Mouse (Mus musculus) liver, embryonic 14.5 days (tissue): ENCODE measurements around the gene 4933424G06Rik. TPM values are rescaled to one million over a fixed set of nuclear protein-coding genes. Genes with fewer than 3 reads are reported as not detected.
A peak's percentile ranks its signal among the peaks of the same experiment; 100 is the strongest.

Experiments used
- ATAC-seq: fragments of 200-750 bp; cut with Nextera tagmentation; 2 replicates; pipeline ENCODE4 v1.8.0; 2017; ENCODE audit warnings: moderate number of reproducible peaks, mild to moderate bottlenecking, moderate library complexity; ENCODE audit not compliant: insufficient read depth
- DNase-seq, 3 experiments: peaks; one replicate each; pipeline ENCODE4 v3.0.0-alpha.2; 2012 to 2013; ENCODE audit warnings: low read depth in 3 of 3, low spot score in 3 of 3
- H3K27ac ChIP-seq: fragments of 300-500 bp; sonication (generic); 2 replicates; pipeline ENCODE4 v1.5.1; 2014; ENCODE audit warnings: moderate library complexity, mild to moderate bottlenecking, control low read depth, inconsistent platforms
- H3K27me3 ChIP-seq: fragments of 300-500 bp; sonication (generic); 2 replicates; pipeline ENCODE4 v1.6.1; 2014; ENCODE audit warnings: mild to moderate bottlenecking, low read length, moderate library complexity; ENCODE audit not compliant: control insufficient read depth, insufficient read depth
- H3K36me3 ChIP-seq: fragments of 300-500 bp; sonication (generic); replicated peaks from 2 replicates; pipeline ENCODE4 v1.6.1; 2014; ENCODE audit warnings: low read depth; ENCODE audit not compliant: control insufficient read depth, insufficient read depth
- H3K4me1 ChIP-seq, 2 experiments: fragments of 200-500 bp in 1 of 2; fragments of 300-500 bp in 1 of 2; sonication (generic) in 1 of 2; replicated peaks; 2 replicates each; pipeline ENCODE4 v1.6.1; 2012 to 2014; ENCODE audit warnings: antibody characterized with exemption in 1 of 2, inconsistent platforms in 1 of 2, low read length in 1 of 2; ENCODE audit not compliant: control insufficient read depth in 2 of 2, insufficient read depth in 2 of 2
- H3K4me2 ChIP-seq: fragments of 300-500 bp; sonication (generic); 2 replicates; pipeline ENCODE4 v1.6.1; 2014; ENCODE audit warnings: low read depth, mild to moderate bottlenecking, control low read depth, moderate library complexity
- H3K4me3 ChIP-seq, 2 experiments: fragments of 200-500 bp in 1 of 2; fragments of 300-500 bp in 1 of 2; sonication (generic) in 1 of 2; 2 replicates each; pipeline ENCODE4 v1.5.1; 2012 to 2014; ENCODE audit warnings: low read depth in 2 of 2, low read length in 2 of 2, mild to moderate bottlenecking in 2 of 2, control low read depth in 1 of 2, inconsistent platforms in 1 of 2, moderate library complexity in 1 of 2; ENCODE audit not compliant: insufficient read depth in 1 of 2
- H3K9ac ChIP-seq: fragments of 300-500 bp; sonication (generic); replicated peaks from 2 replicates; pipeline ENCODE4 v1.6.1; 2014; ENCODE audit warnings: mild to moderate bottlenecking, control low read depth, moderate library complexity
- H3K9me3 ChIP-seq: fragments of 300-500 bp; sonication (generic); 2 replicates; pipeline ENCODE4 v1.6.1; 2016; ENCODE audit warnings: low read length, mixed read lengths; ENCODE audit not compliant: control insufficient read depth
- CTCF ChIP-seq: IDR thresholded peaks from 2 replicates; pipeline ENCODE4 v1.5.1; 2016; ENCODE audit warnings: antibody characterized with exemption, low read depth, control low read depth
- EP300 ChIP-seq: IDR thresholded peaks from 2 replicates; pipeline ENCODE4 v1.6.1; 2016; ENCODE audit warnings: antibody characterized with exemption, low read depth
- WGBS: fragments of 180-500 bp; shearing (Covaris S2); extraction: QIAGEN DNeasy Blood & Tissue Kit; methylation state at CpG from one replicate; pipeline ENCODE4 v1.1.7; 2014; ENCODE audit not compliant: insufficient replicate concordance; 5-methylcytosine and 5-hydroxymethylcytosine counted together
- polyA plus RNA-seq, 2 experiments: library from polyadenylated mRNA; depleted of rRNA in 1 of 2; stranded (reverse) in 1 of 2; unstranded in 1 of 2; fragments of >200 nt; fragmentation: Nextera tagmentation in 1 of 2; extraction: Ambion mirVana in 1 of 2; gene quantifications; 2 replicates each; pipeline versions ENCODE4 v1.2.1 to v1.2.3; 2012 to 2014

4933424G06Rik gene
- polyA plus RNA-seq, 2 experiments = not detected

DNA sequence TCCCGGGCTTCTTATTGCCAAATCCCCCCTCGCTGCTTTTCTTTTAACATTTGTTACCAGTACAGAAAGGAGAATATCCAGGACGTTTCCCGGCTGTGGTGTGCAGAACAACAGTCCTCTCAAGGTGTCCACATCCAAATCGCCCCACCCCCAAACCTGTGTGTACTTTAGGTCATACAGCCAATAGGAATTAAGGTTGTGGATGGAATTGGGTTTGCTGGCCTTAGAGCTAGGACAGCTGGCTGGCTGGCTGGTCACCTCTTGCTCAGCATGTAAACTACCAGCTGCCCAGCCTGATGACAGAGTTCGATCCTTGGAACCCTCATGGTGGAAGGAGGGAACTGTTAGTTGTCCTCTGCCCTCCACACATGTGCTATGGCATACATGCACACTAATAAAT is 15.1 kb upstream of the 4933424G06Rik start:
- Histone ChIP-seq H3K9ac (no peak overlapping the region), H3K4me3 (no peak overlapping the region), H3K27me3 (no peaks in the 10 kb centered on the region), H3K4me2 (no peak overlapping the region), H3K36me3 (peaks cover 14% of the 10 kb centered on the region), H3K9me3 (no peaks in the 10 kb centered on the region), H3K4me1 (peaks cover 6 to 10% of the 10 kb centered on the region in 2 experiments; a peak in 3 of 4 replicates), H3K27ac (no peak overlapping the region)
- no peak for TF ChIP-seq CTCF
- no peak for TF ChIP-seq EP300
- WGBS = 69% methylated on average over 6 of the region's 6 CpGs
- no peak for ATAC-seq
- no peak for DNase-seq

DNA sequence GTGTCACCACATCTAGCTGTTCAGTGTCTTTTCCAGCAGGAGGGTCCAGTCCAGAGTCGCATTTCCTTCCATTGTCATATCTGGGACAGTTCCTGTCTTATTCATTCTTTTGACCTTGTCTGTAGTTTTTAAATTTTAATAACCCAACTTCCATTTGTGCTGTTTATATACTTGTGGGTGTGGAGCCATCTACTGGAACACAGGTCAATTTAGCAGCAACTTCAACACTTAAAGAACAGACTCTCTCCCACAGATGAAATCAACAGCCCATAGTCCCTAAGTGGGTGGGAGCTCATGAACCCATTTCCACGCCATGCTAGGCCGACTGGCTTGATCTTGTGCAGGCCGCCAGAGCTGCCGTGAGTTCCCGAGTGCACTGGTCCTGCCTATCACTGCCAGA is 13.5 kb upstream of the 4933424G06Rik start:
- no peaks in the 10 kb centered on the region for H3K9me3 ChIP-seq
- H3K4me1 ChIP-seq = peaks cover 0 to 5% of the 10 kb centered on the region in 2 experiments; a peak in 2 of 4 replicates
- H3K4me2 ChIP-seq = no peak overlapping the region
- no peak overlapping the region for H3K9ac ChIP-seq
- peaks cover 29% of the 10 kb centered on the region for H3K36me3 ChIP-seq
- H3K4me3 ChIP-seq = no peak overlapping the region
- H3K27ac ChIP-seq = no peak overlapping the region
- ATAC-seq (no peak), DNase-seq (no peak)
- H3K27me3 ChIP-seq = no peaks in the 10 kb centered on the region
- 0 out of 2 replicates have a peak, but pooled peaks have one; percentile 2 for TF ChIP-seq CTCF
- TF ChIP-seq EP300 = no peak
- 65% methylated on average over 6 of the region's 6 CpGs for WGBS

DNA sequence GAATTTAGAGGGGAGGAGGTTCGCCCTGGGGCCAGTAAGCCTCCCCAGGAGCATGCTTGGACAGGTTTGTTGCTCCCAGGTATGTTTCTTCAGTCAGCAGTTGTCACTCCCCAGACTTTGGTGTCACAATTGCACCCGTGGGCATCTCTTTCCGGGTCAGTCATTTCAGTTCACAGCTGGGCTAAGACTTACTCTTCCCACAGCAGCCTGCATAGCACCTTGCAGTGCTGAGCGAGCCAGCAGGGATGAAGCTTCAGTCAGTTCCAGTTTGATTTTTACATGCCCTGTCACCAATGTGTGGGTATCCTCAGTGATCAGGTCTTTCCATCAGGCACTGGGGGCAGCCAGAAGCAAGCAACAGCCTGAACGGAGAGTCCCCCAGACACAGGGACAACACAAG is 12.9 kb upstream of the 4933424G06Rik start:
- peaks cover 29% of the 10 kb centered on the region for H3K36me3 ChIP-seq

DNA sequence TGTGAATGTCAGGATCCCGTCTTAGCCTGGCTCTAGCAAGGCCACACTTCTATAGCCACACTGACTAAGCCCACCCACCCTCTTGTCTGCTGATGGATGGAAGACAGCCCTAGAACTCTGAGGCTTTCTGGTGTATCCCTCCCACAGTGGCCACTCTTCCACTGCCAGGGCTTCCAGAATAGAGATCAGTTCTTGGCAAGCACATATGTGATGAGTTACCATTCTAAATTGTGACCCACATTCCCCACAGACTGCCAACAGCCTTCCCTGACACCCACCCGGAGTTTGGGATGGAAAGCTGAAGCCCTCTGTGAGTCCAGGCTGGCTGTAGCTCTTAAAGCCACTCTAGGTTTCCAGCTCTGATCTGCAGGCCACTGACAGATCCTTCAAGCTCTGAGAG is 2.8 kb upstream of the 4933424G06Rik start:
- Histone ChIP-seq H3K9ac (no peak overlapping the region), H3K27ac (no peak overlapping the region), H3K36me3 (peaks cover 19% of the 10 kb centered on the region), H3K4me3 (no peak overlapping the region), H3K4me2 (no peak overlapping the region), H3K27me3 (no peaks in the 10 kb centered on the region), H3K4me1 (peaks cover 6 to 15% of the 10 kb centered on the region in 2 experiments), H3K9me3 (no peaks in the 10 kb centered on the region)
- DNase-seq = no peak
- 69% methylated on average over 2 of the region's 2 CpGs for WGBS
- TF ChIP-seq EP300 (no peak), CTCF (no peak)
- ATAC-seq = no peak

More for the DNA sequence above, 12.9 kb upstream of the 4933424G06Rik start:
- no peak overlapping the region for H3K4me3 ChIP-seq
- ATAC-seq (no peak), DNase-seq (no peak)
- no peak overlapping the region for H3K4me2 ChIP-seq
- no peak overlapping the region for H3K27ac ChIP-seq
- TF ChIP-seq EP300 (no peak), CTCF (no peak)
- whole genome bisulfite sequencing = 67% methylated on average over 5 of the region's 5 CpGs
- H3K9me3 ChIP-seq = no peaks in the 10 kb centered on the region
- H3K9ac ChIP-seq = no peak overlapping the region
- H3K4me1 ChIP-seq = peaks cover 0 to 4% of the 10 kb centered on the region in 2 experiments; a peak in 2 of 4 replicates
- H3K27me3 ChIP-seq = no peaks in the 10 kb centered on the region

DNA sequence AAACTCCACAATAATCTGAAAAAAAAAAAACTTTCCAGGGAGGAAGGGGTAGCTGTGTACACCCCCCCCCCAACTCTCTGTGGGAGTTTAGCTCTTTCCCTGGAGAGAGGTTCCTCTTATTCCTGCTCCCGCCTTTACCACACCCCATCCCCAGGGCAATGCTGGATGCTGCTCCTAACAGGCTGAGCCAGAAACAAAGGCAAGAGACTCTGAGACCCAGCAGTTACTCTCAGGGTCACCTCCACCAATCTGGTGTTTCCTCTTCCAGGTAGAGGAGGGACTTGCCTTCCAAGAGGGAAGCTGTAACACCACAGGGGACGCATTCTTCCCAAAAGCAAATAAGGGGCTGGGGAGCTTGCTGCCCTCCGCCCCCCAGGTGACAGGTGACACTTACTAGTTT is 2.2 kb upstream of the 4933424G06Rik start:
- TF ChIP-seq CTCF = no peak
- TF ChIP-seq EP300 = no peak
- Histone ChIP-seq H3K4me3 (no peak overlapping the region), H3K4me2 (peak overlapping the region; percentile 72; the same call in 1 of the 2 replicates), H3K27me3 (no peaks in the 10 kb centered on the region), H3K4me1 (peaks cover 6 to 15% of the 10 kb centered on the region in 2 experiments), H3K36me3 (peaks cover 16% of the 10 kb centered on the region), H3K9ac (no peak overlapping the region), H3K27ac (no peak overlapping the region), H3K9me3 (no peaks in the 10 kb centered on the region)
- DNase-seq (no peak), ATAC-seq (no peak)
- whole genome bisulfite sequencing = 73% methylated on average over 3 of the region's 3 CpGs
